Mouse (Mus musculus) liver, embryonic 13.5 days (tissue): ENCODE measurements around the gene Hist1h3c. TPM values are rescaled to one million over a fixed set of nuclear protein-coding genes. Genes with fewer than 3 reads are reported as not detected.
A peak's percentile ranks its signal among the peaks of the same experiment; 100 is the strongest.
"Not testable (repeated sequence)": the region's sequence is repeated elsewhere in the genome, so short reads cannot be mapped to it uniquely, and the experiment has no call there.

Experiments
- ATAC-seq: fragments of 200-750 bp; cut with Nextera tagmentation; 2 replicates; pipeline ENCODE4 v1.8.0; 2017; ENCODE audit warnings: low read depth, mild to moderate bottlenecking, moderate number of reproducible peaks, moderate library complexity
- DNase-seq: peaks from one replicate; pipeline ENCODE4 v3.0.0; 2022
- H3K27ac ChIP-seq: fragments of 300-500 bp; sonication (generic); 2 replicates; pipeline ENCODE4 v1.5.1; 2015; ENCODE audit warnings: moderate library complexity, mild to moderate bottlenecking, inconsistent platforms
- H3K27me3 ChIP-seq: fragments of 300-500 bp; sonication (generic); 2 replicates; pipeline ENCODE4 v1.6.1; 2015; ENCODE audit warnings: mild to moderate bottlenecking, inconsistent platforms
- H3K36me3 ChIP-seq: fragments of 300-500 bp; sonication (generic); 2 replicates; pipeline ENCODE4 v1.6.1; 2015; ENCODE audit warnings: mild to moderate bottlenecking, inconsistent platforms
- H3K4me1 ChIP-seq: fragments of 300-500 bp; sonication (generic); replicated peaks from 2 replicates; pipeline ENCODE4 v1.6.1; 2015; ENCODE audit warnings: inconsistent platforms
- H3K4me2 ChIP-seq: fragments of 300-500 bp; sonication (generic); 2 replicates; pipeline ENCODE4 v1.6.1; 2015; ENCODE audit warnings: inconsistent platforms, mild to moderate bottlenecking, moderate library complexity
- H3K4me3 ChIP-seq: fragments of 300-500 bp; sonication (generic); replicated peaks from 2 replicates; pipeline ENCODE4 v1.5.1; 2015; ENCODE audit warnings: mild to moderate bottlenecking, inconsistent platforms
- H3K9ac ChIP-seq: fragments of 300-500 bp; sonication (generic); 2 replicates; pipeline ENCODE4 v1.6.1; 2015; ENCODE audit warnings: mild to moderate bottlenecking, inconsistent platforms
- H3K9me3 ChIP-seq: fragments of 300-500 bp; sonication (generic); replicated peaks from 2 replicates; pipeline ENCODE4 v1.6.1; 2016; ENCODE audit warnings: inconsistent platforms
- WGBS: fragments of 180-500 bp; shearing (Covaris S2); methylation state at CpG from one replicate; pipeline ENCODE4 v1.1.7; 2015; ENCODE audit not compliant: insufficient replicate concordance; 5-methylcytosine and 5-hydroxymethylcytosine counted together
- polyA plus RNA-seq: library from polyadenylated mRNA; unstranded; fragments of >200 nt; fragmentation: Nextera tagmentation; extraction: Ambion mirVana; gene quantifications from 2 replicates; pipeline ENCODE4 v1.2.1, GENCODE M21; 2015

The Hist1h3c gene
- polyA plus RNA-seq, 1 experiment from 2014 or later, result 5.9 TPM

GRCm38 (mm10) chr13:23763586-23764323 is 18.4 kb upstream of the Hist1h3c start, which contains the start of gene Hist1h1a:
TSS of gene Hist1h1a (plus strand) at chr13:23763666.
- Histone ChIP-seq H3K4me3 (peak within 1 kb of the TSS; percentile 63), H3K27ac (peak within 1 kb of the TSS; percentile 98), H3K4me1 (peaks cover 66% of the 10 kb centered on the region), H3K9me3 (no peaks in the 10 kb centered on the region), H3K27me3 (no peaks in the 10 kb centered on the region), H3K36me3 (no peaks in the 10 kb centered on the region), H3K4me2 (peak within 1 kb of the TSS; percentile 83), H3K9ac (peak within 1 kb of the TSS; percentile 84)
- WGBS, result 1% methylated on average over 34 of the region's 34 CpGs
- DNase-seq (peak; percentile 92), ATAC-seq (peak; percentile 38)

GRCm38 (mm10) chr13:23763242-23763585 is 17.8 kb upstream of the Hist1h3c start:
- no peak for ATAC-seq
- H3K27ac ChIP-seq, result peak overlapping the region; percentile 98
- H3K4me2 ChIP-seq, result peak overlapping the region; percentile 83
- H3K27me3 ChIP-seq, result no peaks in the 10 kb centered on the region
- peak overlapping the region; percentile 63 for H3K4me3 ChIP-seq
- H3K9me3 ChIP-seq, result no peaks in the 10 kb centered on the region
- WGBS, result 2% methylated on average over 10 of the region's 10 CpGs
- no peaks in the 10 kb centered on the region for H3K36me3 ChIP-seq
- DNase-seq, result no peak
- peaks cover 69% of the 10 kb centered on the region for H3K4me1 ChIP-seq
- H3K9ac ChIP-seq, result peak overlapping the region; percentile 84

- Histone ChIP-seq H3K4me3 (peak within 1 kb of the TSS; percentile 63), H3K4me1 (peaks cover 78% of the 10 kb centered on the region), H3K9ac (peak within 1 kb of the TSS; percentile 84), H3K4me2 (peak within 1 kb of the TSS; percentile 83), H3K27ac (peak within 1 kb of the TSS; percentile 98)
- 1% methylated on average over 35 of the region's 52 CpGs for WGBS
- not testable (repeated sequence) for H3K36me3 ChIP-seq, H3K9me3 ChIP-seq, H3K27me3 ChIP-seq
- peak; percentile 56 for ATAC-seq
- peak; percentile 80 for DNase-seq
These were observed 16.7 kb upstream of the Hist1h3c start, which contains the start of gene Hist1h3a for GRCm38 (mm10) chr13:23761871-23762821. TSS of gene Hist1h3a (minus strand) at chr13:23762386.

GRCm38 (mm10) chr13:23760972-23761864 is 15.8 kb upstream of the Hist1h3c start, which contains the start of gene Hist1h4a:
TSS of gene Hist1h4a (minus strand) at chr13:23761230.
- ATAC-seq (peak; percentile 62), DNase-seq (peak; percentile 99)
- Histone ChIP-seq H3K27ac (peak within 1 kb of the TSS; percentile 98), H3K9me3 (no peaks in the 10 kb centered on the region), H3K27me3 (no peaks in the 10 kb centered on the region), H3K36me3 (no peaks in the 10 kb centered on the region), H3K4me2 (peak within 1 kb of the TSS; percentile 83), H3K4me1 (peaks cover 73% of the 10 kb centered on the region), H3K9ac (peak within 1 kb of the TSS; percentile 78), H3K4me3 (peak within 1 kb of the TSS; percentile 63)
- WGBS, result under 1% methylated on average over 67 of the region's 72 CpGs

DNA sequence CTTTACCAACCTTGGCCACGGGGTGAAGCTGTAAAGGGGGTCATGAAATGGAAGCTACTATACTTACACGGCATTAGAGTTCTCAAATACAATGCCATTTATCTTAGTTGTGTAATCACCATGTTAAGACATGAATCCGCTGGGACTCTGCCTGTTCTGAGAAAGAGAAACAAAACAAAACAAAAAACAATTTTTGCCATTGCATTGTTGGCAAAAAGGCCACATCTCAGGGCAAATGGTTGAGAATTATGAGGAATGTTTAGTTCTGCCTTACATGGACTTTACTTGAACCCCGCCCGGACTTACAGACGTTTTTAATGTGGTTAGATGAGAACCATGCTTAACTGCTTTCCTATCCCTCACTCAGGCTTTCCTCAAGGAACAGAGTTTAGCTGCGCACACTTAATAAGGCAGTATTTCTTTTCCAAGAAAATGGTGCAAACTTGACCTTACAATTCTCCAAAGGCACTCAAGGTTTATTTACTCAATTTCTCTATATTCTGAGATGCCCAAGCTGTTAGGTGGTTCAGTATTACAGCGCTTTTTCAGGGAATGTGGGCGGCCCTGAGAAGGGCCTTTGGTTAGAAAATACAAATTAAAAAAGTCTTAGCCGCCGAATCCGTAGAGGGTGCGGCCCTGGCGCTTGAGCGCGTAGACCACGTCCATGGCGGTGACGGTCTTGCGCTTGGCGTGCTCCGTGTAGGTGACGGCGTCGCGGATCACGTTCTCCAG is 15.0 kb upstream of the Hist1h3c start:
- Histone ChIP-seq H3K9me3 (no peaks in the 10 kb centered on the region), H3K4me3 (peak overlapping the region; percentile 63), H3K4me1 (peaks cover 73% of the 10 kb centered on the region), H3K27ac (peak overlapping the region; percentile 98), H3K27me3 (no peaks in the 10 kb centered on the region), H3K9ac (peak overlapping the region; percentile 78), H3K4me2 (peak overlapping the region; percentile 83), H3K36me3 (no peaks in the 10 kb centered on the region)
- under 1% methylated on average over 26 of the region's 27 CpGs for WGBS
- ATAC-seq, result no peak
- peak; percentile 47 for DNase-seq

- Histone ChIP-seq H3K9me3 (no peaks in the 10 kb centered on the region), H3K9ac (peak overlapping the region; percentile 78), H3K36me3 (no peaks in the 10 kb centered on the region), H3K4me1 (peaks cover 73% of the 10 kb centered on the region), H3K4me3 (peak overlapping the region; percentile 63), H3K27ac (peak overlapping the region; percentile 98), H3K27me3 (no peaks in the 10 kb centered on the region), H3K4me2 (peak overlapping the region; percentile 83)
- WGBS, result 49% methylated on average over 1 of the region's 1 CpGs
- no peak for DNase-seq
- ATAC-seq, result no peak
These were observed 14.5 kb upstream of the Hist1h3c start for GRCm38 (mm10) chr13:23759916-23760239.

DNA sequence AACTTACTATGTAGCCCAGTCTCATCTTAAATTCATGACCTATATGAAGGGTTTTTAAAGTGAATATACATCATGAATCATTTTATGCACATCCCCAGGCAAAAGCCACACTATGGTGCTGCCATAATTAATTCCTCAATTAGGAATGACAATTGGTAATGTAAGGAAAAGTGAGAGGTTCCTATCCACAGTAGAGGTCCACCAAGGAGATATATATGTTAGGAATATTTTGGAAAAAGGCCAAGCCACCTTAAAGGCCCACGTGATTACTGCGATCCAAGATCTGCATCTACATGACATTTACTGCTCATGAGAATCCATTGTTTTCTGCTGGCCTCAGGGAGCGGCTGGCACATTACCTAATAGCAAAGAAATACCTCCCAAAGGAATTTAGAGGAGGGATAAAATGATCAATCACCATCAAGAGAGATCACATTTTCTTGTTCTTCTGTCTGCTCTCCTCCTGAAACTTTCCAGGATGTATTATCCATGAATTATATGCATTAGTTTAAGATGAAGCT is 13.9 kb upstream of the Hist1h3c start:
- Histone ChIP-seq H3K27me3 (no peaks in the 10 kb centered on the region), H3K9me3 (no peaks in the 10 kb centered on the region), H3K4me2 (peak overlapping the region; percentile 83), H3K27ac (peak overlapping the region; percentile 98), H3K36me3 (no peaks in the 10 kb centered on the region), H3K4me1 (peaks cover 67% of the 10 kb centered on the region), H3K4me3 (peak overlapping the region; percentile 63), H3K9ac (peak overlapping the region; percentile 78)
- DNase-seq, result no peak
- 85% methylated on average over 3 of the region's 3 CpGs for WGBS
- no peak for ATAC-seq

DNA sequence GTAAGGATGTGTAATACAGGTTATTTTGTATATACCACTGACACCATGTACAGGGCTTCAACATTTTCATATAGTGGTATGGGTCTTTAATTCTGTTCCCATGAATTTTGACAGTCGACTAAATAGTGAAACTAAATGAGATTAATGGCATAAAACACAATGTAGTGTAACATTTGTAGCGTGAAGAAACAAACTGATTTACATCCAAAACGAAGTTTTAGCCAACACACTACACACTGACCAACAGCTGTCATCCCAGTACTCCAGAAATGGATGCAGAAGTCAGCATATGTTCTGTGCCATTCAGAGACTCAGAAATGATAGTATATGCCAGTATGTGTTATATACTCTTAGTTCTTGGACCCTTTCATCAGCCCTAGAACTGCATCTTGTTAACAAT is 12.5 kb upstream of the Hist1h3c start:
- Histone ChIP-seq H3K9me3 (no peaks in the 10 kb centered on the region), H3K27ac (peak overlapping the region; percentile 98), H3K36me3 (no peaks in the 10 kb centered on the region), H3K4me2 (peak overlapping the region; percentile 55), H3K4me3 (peak overlapping the region; percentile 52), H3K9ac (peak overlapping the region; percentile 78), H3K4me1 (peaks cover 66% of the 10 kb centered on the region), H3K27me3 (no peaks in the 10 kb centered on the region)
- ATAC-seq (no peak), DNase-seq (no peak)
- WGBS, result 33% methylated on average over 3 of the region's 3 CpGs

GRCm38 (mm10) chr13:23757211-23757773 is 11.9 kb upstream of the Hist1h3c start:
- 1% methylated on average over 13 of the region's 23 CpGs for WGBS
- ATAC-seq (peak; percentile 10), DNase-seq (peak; percentile 74)

GRCm38 (mm10) chr13:23756790-23757189 is 11.4 kb upstream of the Hist1h3c start, which contains the start of gene Hist1h4b:
TSS of gene Hist1h4b (plus strand) at chr13:23757013.
- DNase-seq (peak; percentile 92), ATAC-seq (peak; percentile 69)
- peak within 1 kb of the TSS; percentile 52 for H3K4me3 ChIP-seq
- H3K4me1 ChIP-seq, result peaks cover 64% of the 10 kb centered on the region
- WGBS, result 1% methylated on average over 17 of the region's 22 CpGs
- peak within 1 kb of the TSS; percentile 98 for H3K27ac ChIP-seq
- H3K27me3 ChIP-seq, result no peaks in the 10 kb centered on the region
- peak within 1 kb of the TSS; percentile 72 for H3K4me2 ChIP-seq
- peak within 1 kb of the TSS; percentile 78 for H3K9ac ChIP-seq
- H3K36me3 ChIP-seq, result no peaks in the 10 kb centered on the region
- no peaks in the 10 kb centered on the region for H3K9me3 ChIP-seq

More at GRCm38 (mm10) chr13:23757211-23757773, 11.9 kb upstream of the Hist1h3c start:
- no peaks in the 10 kb centered on the region for H3K27me3 ChIP-seq
- H3K4me1 ChIP-seq, result peaks cover 65% of the 10 kb centered on the region
- peak overlapping the region; percentile 72 for H3K4me2 ChIP-seq
- peak overlapping the region; percentile 98 for H3K27ac ChIP-seq
- H3K9ac ChIP-seq, result peak overlapping the region; percentile 78
- peak overlapping the region; percentile 52 for H3K4me3 ChIP-seq
- H3K9me3 ChIP-seq, result no peaks in the 10 kb centered on the region
- H3K36me3 ChIP-seq, result no peaks in the 10 kb centered on the region
